Mouse (Mus musculus): Measurements from ENCODE around the gene Taf12. TPM values are rescaled to one million over a fixed set of nuclear protein-coding genes. Genes with fewer than 3 reads are reported as not detected.
"Not testable (repeated sequence)": the region's sequence is repeated elsewhere in the genome, so short reads cannot be mapped to it uniquely, and the experiment has no call there.

Taf12 gene
- polyA plus RNA-seq, 1 experiment from 2014 or later, result 70.5 TPM

DNA sequence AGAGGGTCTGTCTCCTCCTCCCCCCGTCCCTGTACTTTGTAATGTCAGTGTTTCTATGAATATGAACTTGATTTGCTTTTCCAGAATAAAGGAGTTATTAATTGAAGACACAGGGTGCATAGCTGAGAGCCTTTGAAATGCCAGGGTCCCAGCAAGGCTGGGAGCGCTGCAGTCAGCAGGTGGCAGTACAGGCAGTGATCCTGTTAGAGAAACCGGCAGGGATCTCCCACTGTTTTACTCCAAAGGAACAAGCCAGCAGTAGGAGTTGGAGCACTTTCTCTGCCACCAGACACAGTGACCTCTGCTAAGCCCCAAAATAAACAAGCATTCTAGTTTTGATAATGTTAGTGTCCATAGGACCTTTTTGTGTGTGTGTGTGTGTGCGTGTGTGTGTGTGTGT is 18.8 kb downstream of the Taf12 start:
- Histone ChIP-seq H3K9ac (ENCODE audit: low read length) (no peak overlapping the region), H3K36me3 (ENCODE audit: control insufficient read depth, insufficient read depth, low read length) (peaks cover 9% of the 10 kb centered on the region; the same call in 1 of the 2 replicates), H3K27me3 (ENCODE audit: control insufficient read depth, insufficient read depth, low read length) (no peaks in the 10 kb centered on the region), H3K9me3 (ENCODE audit: control insufficient read depth, low read length) (peaks cover 5% of the 10 kb centered on the region; the same call in 1 of the 2 replicates), H3K4me2 (no peak overlapping the region), H3K27ac (ENCODE audit: low read depth, low read length) (no peak overlapping the region), H3K4me3 (ENCODE audit: low read depth, low read length) (no peak overlapping the region), H3K4me1 (ENCODE audit: control insufficient read depth, insufficient read depth, low read length) (no peaks in the 10 kb centered on the region)
- no peak for DNase-seq (ENCODE audit: low spot score, missing footprints)
- 50% methylated on average over 4 of the region's 4 CpGs for WGBS
- ATAC-seq (ENCODE audit: low FRiP score), result no peak

DNA sequence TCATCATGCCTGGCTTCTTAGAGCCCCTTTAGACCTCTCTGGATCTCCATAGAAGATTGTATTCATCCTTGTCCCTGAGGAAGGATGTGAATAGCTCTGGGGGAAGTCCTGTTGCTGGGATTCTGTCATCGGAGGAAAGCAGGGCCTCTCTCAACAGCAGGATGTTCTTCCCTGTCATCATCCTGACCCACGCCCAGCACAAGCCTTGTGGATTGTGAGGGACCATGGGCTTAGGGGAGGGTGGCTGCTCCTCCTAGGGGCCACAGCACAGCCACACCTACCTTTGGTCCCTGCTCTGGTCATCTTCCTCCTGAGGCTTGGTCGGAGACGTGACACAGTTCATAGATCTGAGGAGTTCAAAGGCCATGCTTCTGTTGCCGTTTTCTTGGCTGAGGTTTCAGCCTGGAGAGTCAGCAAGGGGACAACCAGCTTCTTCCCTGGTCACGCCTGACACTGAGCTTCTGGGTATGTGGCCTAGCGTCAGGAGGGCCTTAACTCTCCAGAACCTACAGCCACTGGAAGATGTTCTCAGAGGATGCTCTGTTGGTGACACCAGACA is 19.6 kb downstream of the Taf12 start:
- WGBS, result 86% methylated on average over 7 of the region's 7 CpGs
- ATAC-seq (ENCODE audit: low FRiP score) (no peak), DNase-seq (ENCODE audit: low spot score, missing footprints) (peak; percentile 37)
- no peaks in the 10 kb centered on the region for H3K27me3 ChIP-seq (ENCODE audit: control insufficient read depth, insufficient read depth, low read length)
- no peak overlapping the region for H3K9ac ChIP-seq (ENCODE audit: low read length)
- H3K4me2 ChIP-seq, result no peak overlapping the region
- H3K27ac ChIP-seq (ENCODE audit: low read depth, low read length), result no peak overlapping the region
- no peaks in the 10 kb centered on the region for H3K4me1 ChIP-seq (ENCODE audit: control insufficient read depth, insufficient read depth, low read length)
- no peak overlapping the region for H3K4me3 ChIP-seq (ENCODE audit: low read depth, low read length)
- peaks cover 5% of the 10 kb centered on the region; the same call in 1 of the 2 replicates for H3K9me3 ChIP-seq (ENCODE audit: control insufficient read depth, low read length)
- peaks cover 9% of the 10 kb centered on the region; the same call in 1 of the 2 replicates for H3K36me3 ChIP-seq (ENCODE audit: control insufficient read depth, insufficient read depth, low read length)

DNA sequence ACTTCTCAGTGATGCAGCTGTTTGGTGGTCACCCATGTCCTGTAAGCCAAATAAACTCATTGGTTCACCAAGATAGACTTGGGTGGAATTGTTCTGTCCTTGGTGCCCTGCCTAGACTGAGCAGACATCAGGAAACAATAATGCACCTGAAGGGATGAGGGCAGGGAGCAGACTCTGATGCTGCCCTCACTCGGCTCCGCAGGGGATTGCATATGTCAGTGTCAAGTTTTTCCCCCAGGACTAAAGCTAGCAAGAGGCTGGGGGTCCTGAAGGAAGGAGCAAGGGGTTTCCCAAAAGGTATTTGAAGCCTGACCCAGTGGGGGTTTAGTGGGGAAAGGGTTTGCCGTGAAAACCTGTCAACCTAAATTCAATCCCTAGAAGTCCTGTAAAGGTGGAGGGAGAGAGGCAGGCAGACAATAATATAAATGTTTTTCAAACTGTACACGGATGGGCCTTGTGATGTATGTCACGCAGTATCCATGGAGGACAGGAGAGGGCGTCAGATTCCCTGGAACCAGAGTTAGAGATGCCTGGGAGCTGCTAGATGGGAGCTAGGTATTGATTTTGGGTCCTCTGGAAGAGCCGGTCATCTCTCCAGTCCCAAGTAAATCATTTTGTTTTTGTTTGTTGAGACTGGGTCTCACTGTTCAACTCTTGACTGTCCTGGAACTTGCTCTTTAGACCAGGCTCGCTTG is 21.7 kb downstream of the Taf12 start:
- no peaks in the 10 kb centered on the region for H3K4me1 ChIP-seq (ENCODE audit: control insufficient read depth, insufficient read depth, low read length)
- no peak overlapping the region for H3K4me2 ChIP-seq
- no peak overlapping the region for H3K4me3 ChIP-seq (ENCODE audit: low read depth, low read length)
- ATAC-seq (ENCODE audit: low FRiP score) (no peak), DNase-seq (ENCODE audit: low spot score, missing footprints) (no peak)
- no peak overlapping the region for H3K9ac ChIP-seq (ENCODE audit: low read length)
- WGBS, result 48% methylated on average over 8 of the region's 8 CpGs
- H3K27me3 ChIP-seq (ENCODE audit: control insufficient read depth, insufficient read depth, low read length), result no peaks in the 10 kb centered on the region
- peaks cover 5% of the 10 kb centered on the region; the same call in 1 of the 2 replicates for H3K9me3 ChIP-seq (ENCODE audit: control insufficient read depth, low read length)
- peaks cover 7% of the 10 kb centered on the region; the same call in 1 of the 2 replicates for H3K36me3 ChIP-seq (ENCODE audit: control insufficient read depth, insufficient read depth, low read length)
- no peak overlapping the region for H3K27ac ChIP-seq (ENCODE audit: low read depth, low read length)

DNA sequence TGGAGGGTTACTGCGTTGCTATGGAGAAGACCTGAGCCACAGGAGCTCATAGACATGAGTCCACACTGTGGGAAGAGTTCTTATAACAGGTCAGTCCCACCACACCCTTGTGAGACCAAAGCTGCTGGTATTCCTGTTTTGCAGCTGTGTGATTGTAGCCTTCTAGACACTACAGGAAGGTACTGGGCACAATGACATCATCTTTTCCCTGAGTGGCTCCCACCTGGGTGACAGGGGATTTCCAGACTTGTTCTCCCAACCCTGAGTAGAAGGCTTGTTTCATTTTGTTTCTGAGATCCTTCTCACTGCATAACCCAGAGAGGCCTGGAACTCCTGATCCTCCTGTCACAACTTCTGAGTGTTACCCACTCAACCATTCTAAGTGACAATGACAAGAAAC is 25.7 kb downstream of the Taf12 start:
- H3K36me3 ChIP-seq (ENCODE audit: control insufficient read depth, insufficient read depth, low read length), result no peaks in the 10 kb centered on the region
- WGBS, result 82% methylated on average over 1 of the region's 1 CpGs
- H3K4me1 ChIP-seq (ENCODE audit: control insufficient read depth, insufficient read depth, low read length), result peaks cover 6% of the 10 kb centered on the region; the same call in 1 of the 2 replicates
- H3K9ac ChIP-seq (ENCODE audit: low read length), result no peak overlapping the region
- no peak overlapping the region for H3K4me3 ChIP-seq (ENCODE audit: low read depth, low read length)
- H3K27me3 ChIP-seq (ENCODE audit: control insufficient read depth, insufficient read depth, low read length), result no peaks in the 10 kb centered on the region
- no peak for DNase-seq (ENCODE audit: low spot score, missing footprints)
- no peak overlapping the region for H3K4me2 ChIP-seq
- no peaks in the 10 kb centered on the region for H3K9me3 ChIP-seq (ENCODE audit: control insufficient read depth, low read length)
- ATAC-seq (ENCODE audit: low FRiP score), result no peak
- no peak overlapping the region for H3K27ac ChIP-seq (ENCODE audit: low read depth, low read length)

DNA sequence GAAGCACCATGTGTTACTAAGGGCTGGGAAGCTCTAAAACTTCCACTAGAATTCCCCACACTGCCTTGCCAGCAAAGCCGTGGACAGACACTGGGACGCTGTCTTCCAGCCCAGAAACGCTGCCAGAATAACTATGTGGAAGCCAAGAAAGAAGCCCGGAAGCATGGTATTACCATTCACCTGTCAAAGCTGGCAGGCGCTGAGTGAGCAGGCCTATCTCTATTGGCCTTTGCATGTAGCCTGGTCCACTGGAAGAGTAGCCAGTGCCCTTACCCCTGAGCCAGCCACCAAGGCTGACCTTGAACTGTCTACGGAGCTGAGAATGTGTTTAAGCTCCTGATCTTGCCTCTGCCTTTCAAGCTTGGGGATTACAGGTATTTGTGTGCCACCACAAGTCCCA is 27.3 kb downstream of the Taf12 start:
- Histone ChIP-seq H3K9me3 (ENCODE audit: control insufficient read depth, low read length) (no peaks in the 10 kb centered on the region), H3K27me3 (ENCODE audit: control insufficient read depth, insufficient read depth, low read length) (no peaks in the 10 kb centered on the region), H3K36me3 (ENCODE audit: control insufficient read depth, insufficient read depth, low read length) (no peaks in the 10 kb centered on the region), H3K27ac (ENCODE audit: low read depth, low read length) (no peak overlapping the region), H3K4me3 (ENCODE audit: low read depth, low read length) (no peak overlapping the region), H3K4me1 (ENCODE audit: control insufficient read depth, insufficient read depth, low read length) (peaks cover 6% of the 10 kb centered on the region; the same call in 1 of the 2 replicates), H3K4me2 (no peak overlapping the region), H3K9ac (ENCODE audit: low read length) (no peak overlapping the region)
- DNase-seq (ENCODE audit: low spot score, missing footprints) (no peak), ATAC-seq (ENCODE audit: low FRiP score) (no peak)
- 88% methylated on average over 6 of the region's 6 CpGs for WGBS

DNA sequence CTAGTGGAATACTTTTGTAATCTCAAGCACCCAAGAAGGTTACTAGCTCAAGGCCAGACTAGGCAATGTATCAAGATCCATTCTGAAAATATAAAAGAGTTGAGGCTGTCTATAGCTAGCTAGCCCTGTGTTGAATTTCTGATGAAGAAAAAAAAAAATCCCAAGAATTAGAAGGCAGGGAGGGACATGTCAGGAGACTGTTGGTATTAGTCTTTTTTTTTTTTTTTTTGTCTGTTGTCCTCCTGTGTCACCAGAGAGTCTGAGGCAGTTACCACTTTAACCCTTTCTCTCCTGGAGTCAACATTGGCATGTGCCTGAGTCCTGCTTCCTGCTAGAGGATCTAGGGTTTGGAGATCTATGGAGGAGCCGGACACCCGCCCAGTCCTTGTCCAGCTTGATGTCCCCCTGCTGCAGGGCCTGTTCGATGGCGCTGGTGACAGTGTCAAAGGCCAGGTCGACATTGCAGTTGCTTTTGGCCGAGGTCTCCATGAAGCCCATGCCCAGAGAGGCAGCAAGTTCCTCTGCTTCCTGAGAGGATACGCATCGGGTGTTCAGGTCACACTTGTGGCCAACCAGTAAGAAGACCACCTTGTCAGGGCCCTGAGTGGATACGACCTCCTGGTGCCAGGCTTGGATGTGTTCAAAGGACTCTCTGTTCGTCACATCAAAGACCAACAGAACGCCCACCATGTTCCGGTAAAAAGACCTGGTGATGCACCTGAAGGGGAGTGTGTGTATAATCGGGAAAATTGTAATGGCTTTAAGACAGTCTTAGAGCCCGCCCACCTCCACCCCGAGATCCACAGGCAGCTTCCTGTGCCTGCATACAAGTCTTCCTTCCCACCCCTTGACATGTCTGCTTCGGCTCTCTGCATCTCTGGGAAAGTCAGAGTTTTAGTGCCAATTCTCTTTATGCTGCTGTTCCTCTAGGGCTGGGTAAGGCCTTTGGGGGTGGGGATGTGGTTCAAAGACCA is 28.1 kb downstream of the Taf12 start:
- Histone ChIP-seq H3K9me3 (ENCODE audit: control insufficient read depth, low read length) (no peaks in the 10 kb centered on the region), H3K27me3 (ENCODE audit: control insufficient read depth, insufficient read depth, low read length) (no peaks in the 10 kb centered on the region), H3K9ac (ENCODE audit: low read length) (peak overlapping the region; percentile 60), H3K36me3 (ENCODE audit: control insufficient read depth, insufficient read depth, low read length) (no peaks in the 10 kb centered on the region), H3K4me2 (peak overlapping the region; percentile 67), H3K27ac (ENCODE audit: low read depth, low read length) (no peak overlapping the region), H3K4me1 (ENCODE audit: control insufficient read depth, insufficient read depth, low read length) (peaks cover 6% of the 10 kb centered on the region; the same call in 1 of the 2 replicates), H3K4me3 (ENCODE audit: low read depth, low read length) (peak overlapping the region; percentile 41)
- 71% methylated on average over 16 of the region's 16 CpGs for WGBS
- DNase-seq (ENCODE audit: low spot score, missing footprints) (no peak), ATAC-seq (ENCODE audit: low FRiP score) (no peak)

DNA sequence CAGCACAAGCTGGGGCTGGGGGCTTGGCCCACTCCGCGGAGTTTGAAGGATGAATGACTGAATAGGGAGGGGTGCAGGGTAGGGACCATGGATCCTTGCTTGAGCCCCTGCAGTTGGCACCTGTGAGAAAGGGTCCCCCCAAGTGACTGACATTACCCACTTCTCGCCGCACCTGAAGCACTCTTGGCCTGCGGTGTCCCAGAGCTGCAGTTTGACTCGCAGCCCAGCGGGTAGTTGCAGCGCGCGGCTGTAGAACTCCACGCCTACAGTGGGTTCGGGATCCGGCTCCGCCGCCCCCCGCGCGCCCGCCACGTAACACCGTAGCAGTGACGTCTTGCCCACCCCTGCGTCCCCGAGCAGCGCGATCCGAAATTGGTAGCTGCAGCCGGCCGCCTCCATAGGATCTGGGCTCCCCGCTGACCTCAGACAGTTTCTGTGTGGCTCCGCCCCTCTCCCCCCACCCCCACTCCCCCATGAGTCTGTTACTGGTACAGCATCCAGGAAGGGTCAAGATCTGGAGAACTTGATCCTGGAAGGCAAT is 28.8 kb downstream of the Taf12 start, which contains the start of gene Rab42:
Gene Rab42 (minus strand): TSS at position 447 of the 541 bp plus-strand sequence.
- peak within 1 kb of the TSS; percentile 67 for H3K4me2 ChIP-seq
- no peaks in the 10 kb centered on the region for H3K36me3 ChIP-seq (ENCODE audit: control insufficient read depth, insufficient read depth, low read length)
- ATAC-seq (ENCODE audit: low FRiP score) (peak; percentile 67), DNase-seq (ENCODE audit: low spot score, missing footprints) (peak; percentile 92)
- peak within 1 kb of the TSS; percentile 41 for H3K4me3 ChIP-seq (ENCODE audit: low read depth, low read length)
- H3K4me1 ChIP-seq (ENCODE audit: control insufficient read depth, insufficient read depth, low read length), result peaks cover 6% of the 10 kb centered on the region; the same call in 1 of the 2 replicates
- H3K27ac ChIP-seq (ENCODE audit: low read depth, low read length), result no peak within 1 kb of the TSS
- no peaks in the 10 kb centered on the region for H3K9me3 ChIP-seq (ENCODE audit: control insufficient read depth, low read length)
- H3K9ac ChIP-seq (ENCODE audit: low read length), result peak within 1 kb of the TSS; percentile 60
- 2% methylated on average over 31 of the region's 31 CpGs for WGBS
- no peaks in the 10 kb centered on the region for H3K27me3 ChIP-seq (ENCODE audit: control insufficient read depth, insufficient read depth, low read length)

DNA sequence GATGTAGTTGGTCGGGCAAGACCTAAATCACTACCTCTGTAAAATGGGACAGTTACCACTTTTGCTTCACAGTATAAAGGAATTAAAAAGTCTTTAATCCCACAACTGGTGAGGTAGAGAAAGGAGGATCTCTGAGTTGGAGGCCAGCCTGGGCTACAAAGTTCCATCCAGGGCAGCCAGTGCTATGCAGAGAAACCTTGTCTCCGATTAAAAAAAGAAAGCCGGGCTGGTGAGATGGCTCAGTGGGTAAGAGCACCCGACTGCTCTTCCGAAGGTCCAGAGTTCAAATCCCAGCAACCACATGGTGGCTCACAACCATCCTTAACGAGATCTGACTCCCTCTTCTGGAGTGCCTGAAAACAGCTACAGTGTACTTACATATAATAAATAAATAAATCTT is 29.3 kb downstream of the Taf12 start:
- H3K27ac ChIP-seq (ENCODE audit: low read depth, low read length); H3K36me3 ChIP-seq (ENCODE audit: control insufficient read depth, insufficient read depth, low read length); H3K4me1 ChIP-seq (ENCODE audit: control insufficient read depth, insufficient read depth, low read length); H3K9me3 ChIP-seq (ENCODE audit: control insufficient read depth, low read length); DNase-seq (ENCODE audit: low spot score, missing footprints); ATAC-seq (ENCODE audit: low FRiP score); H3K27me3 ChIP-seq (ENCODE audit: control insufficient read depth, insufficient read depth, low read length): not testable (repeated sequence)
- WGBS, result 41% methylated on average over 6 of the region's 6 CpGs
- Histone ChIP-seq H3K4me3 (ENCODE audit: low read depth, low read length) (peak overlapping the region; percentile 41), H3K9ac (ENCODE audit: low read length) (peak overlapping the region; percentile 60), H3K4me2 (peak overlapping the region; percentile 67)
